Mouse (Mus musculus) brain, embryonic 14.5 days (tissue): Measurements from ENCODE around the gene Anln. TPM values are rescaled to one million over a fixed set of nuclear protein-coding genes. Genes with fewer than 3 reads are reported as not detected.
"Not testable (repeated sequence)": the region's sequence is repeated elsewhere in the genome, so short reads cannot be mapped to it uniquely, and the experiment has no call there.

Source experiments
- DNase-seq: peaks from one replicate; pipeline ENCODE4 v3.0.0-alpha.2; 2011; ENCODE audit warnings: low read depth
- CTCF ChIP-seq: fragments of 200-500 bp; IDR thresholded peaks from 2 replicates; pipeline ENCODE4 v1.5.1; 2012; ENCODE audit warnings: inconsistent platforms, mild to moderate bottlenecking, moderate library complexity, borderline replicate concordance; ENCODE audit not compliant: insufficient read depth, insufficient read length; ENCODE audit errors: extremely low read depth
- POLR2A ChIP-seq: fragments of 200-500 bp; IDR thresholded peaks from 2 replicates; pipeline ENCODE4 v1.6.1; 2012; ENCODE audit warnings: mild to moderate bottlenecking, inconsistent platforms, borderline replicate concordance; ENCODE audit not compliant: poor library complexity, insufficient read depth, insufficient read length, severe bottlenecking; ENCODE audit errors: extremely low read depth
- polyA plus RNA-seq: library from polyadenylated mRNA; depleted of rRNA; stranded (reverse); fragments of >200 nt; gene quantifications from 2 replicates; pipeline ENCODE4 v1.2.3, GENCODE M21; 2012; rRNA removed

Anln gene
- polyA plus RNA-seq, 1 experiment, result 9.1 TPM

- TF ChIP-seq CTCF, result no peak
- no peak for TF ChIP-seq POLR2A
- DNase-seq, result no peak
Observed at GRCm38 (mm10) chr9:22309651-22310050, 79.3 kb downstream of the Anln start.

- DNase-seq, result not testable (repeated sequence)
Observed at GRCm38 (mm10) chr9:22307920-22308262, 81.1 kb downstream of the Anln start.

GRCm38 (mm10) chr9:22307156-22307919 lies 81.7 kb downstream of the Anln start, which contains the start of gene Zfp810:
Zfp810 (minus strand) TSS chr9:22307648.
- DNase-seq, result peak; percentile 99
- TF ChIP-seq CTCF (no peak), POLR2A (peak; percentile 62)

GRCm38 (mm10) chr9:22306726-22307125 lies 82.3 kb downstream of the Anln start:
- peak; percentile 63 for DNase-seq
- no peak for TF ChIP-seq POLR2A

DNA sequence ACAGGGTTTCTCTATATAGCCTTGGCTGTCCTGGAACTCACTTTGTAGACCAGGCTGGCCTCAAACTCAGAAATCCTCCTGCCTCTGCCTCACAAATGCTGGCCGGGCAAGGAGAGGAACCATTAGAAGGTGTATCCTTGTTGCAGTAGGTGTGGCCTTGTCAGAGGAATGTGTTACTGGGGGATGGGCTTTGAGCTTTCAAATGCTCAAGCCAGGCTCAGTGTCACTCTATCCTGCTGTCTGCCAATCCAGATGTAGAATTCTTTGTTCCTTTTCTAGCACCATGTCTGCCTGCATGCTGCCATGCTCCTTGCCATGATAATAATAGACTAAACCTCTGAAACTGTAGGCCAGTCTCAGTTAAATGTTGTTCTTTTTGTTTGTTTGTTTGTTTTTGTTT lies 86.8 kb downstream of the Anln start:
- TF ChIP-seq CTCF (no peak), POLR2A (no peak)

More for the DNA sequence above, 86.8 kb downstream of the Anln start:
- DNase-seq, result no peak

Other genes with a start within 250 kb of the Anln start
- gene Pigyl, start 232.3 kb downstream of the Anln start, polyA plus RNA-seq, result 62.4 and 82.8 TPM in 2 replicates
- gene Zfp872, start 201.1 kb downstream of the Anln start, polyA plus RNA-seq, result 0.03 and 0.15 TPM in 2 replicates
- 6.2 and 8.6 TPM in 2 replicates for gene Zfp809, start 163.5 kb downstream of the Anln start, polyA plus RNA-seq
- gene Zfp599, start 129.3 kb downstream of the Anln start, polyA plus RNA-seq, result 3.8 and 4.5 TPM in 2 replicates
- 36.4 and 37.1 TPM in 2 replicates for gene Zfp810, start 81.5 kb downstream of the Anln start, polyA plus RNA-seq
- 6.1 and 7.2 TPM in 2 replicates for gene 9530077C05Rik, start 22.3 kb upstream of the Anln start, polyA plus RNA-seq
- gene Gm17545, start 65.1 kb upstream of the Anln start, polyA plus RNA-seq, result not detected in 2 replicates
- 63.9 and 75.0 TPM in 2 replicates for gene Rp9, start 80.6 kb upstream of the Anln start, polyA plus RNA-seq
- gene Bbs9, start 86.5 kb upstream of the Anln start, polyA plus RNA-seq, result 21.4 and 21.9 TPM in 2 replicates